Mouse (Mus musculus) layer of hippocampus, postnatal 14 days (tissue): ENCODE measurements around the gene Nr3c2. TPM values are rescaled to one million over a fixed set of nuclear protein-coding genes. Genes with fewer than 3 reads are reported as not detected.

Experiments
- DNase-seq, 2 experiments: peaks; one replicate each; pipeline ENCODE4 v3.0.0; 2021 to 2022; ENCODE audit warnings: low spot score in 2 of 2, mixed read lengths in 1 of 2
- total RNA-seq, 2 experiments: library from RNA; stranded (reverse); gene quantifications; 2 replicates each; pipeline ENCODE4 v1.2.3; 2021

The Nr3c2 gene
- total RNA-seq, 2 experiments from 2014 or later: 129 to 136 TPM

- no peak for DNase-seq
Measured at GRCm38 (mm10) chr8:77169320-77169719, 270.1 kb downstream of the Nr3c2 start.

DNA sequence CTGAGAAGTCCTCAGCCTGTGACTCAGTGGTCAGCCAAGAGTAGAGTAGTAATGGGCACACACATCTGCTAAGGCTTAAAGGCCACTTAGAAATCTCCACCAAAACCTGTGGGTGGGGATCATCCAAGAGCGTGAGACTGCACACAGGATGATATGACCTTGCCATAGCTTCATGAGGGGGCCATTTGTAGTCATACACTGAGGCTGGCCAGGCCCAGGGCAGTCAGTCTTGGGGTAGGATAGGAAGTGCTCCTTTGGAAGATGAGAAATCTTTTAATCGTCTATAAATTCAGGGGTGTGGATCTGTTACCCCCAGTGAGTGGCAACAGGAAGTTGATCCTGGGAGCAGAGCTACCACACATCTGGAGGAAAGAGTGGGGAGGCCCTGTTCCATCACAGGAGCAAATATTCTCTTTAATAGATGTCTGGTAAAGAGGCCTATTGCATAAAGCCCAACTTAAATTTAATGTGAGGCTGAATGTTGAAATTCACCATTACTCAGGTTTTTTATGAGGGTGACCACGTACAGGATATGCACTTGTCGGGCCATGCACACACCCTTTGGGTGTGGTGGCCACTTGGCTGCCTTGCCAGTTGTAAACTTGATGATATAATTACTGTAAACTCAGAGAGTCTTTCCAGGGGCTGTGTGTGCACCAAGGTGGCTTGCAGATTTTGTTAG, 270.7 kb downstream of the Nr3c2 start:
- DNase-seq: no peak

- DNase-seq: no peak
Measured at GRCm38 (mm10) chr8:77170439-77170759, 271.2 kb downstream of the Nr3c2 start.

GRCm38 (mm10) chr8:77173075-77173657, 273.9 kb downstream of the Nr3c2 start:
- DNase-seq: no peak

GRCm38 (mm10) chr8:77173736-77174135, 274.5 kb downstream of the Nr3c2 start:
- no peak for DNase-seq

- DNase-seq: no peak
Measured at GRCm38 (mm10) chr8:77175471-77175870, 276.2 kb downstream of the Nr3c2 start.

- no peak for DNase-seq
Measured at GRCm38 (mm10) chr8:77176343-77176742, 277.1 kb downstream of the Nr3c2 start.

GRCm38 (mm10) chr8:77185816-77186215, 286.6 kb downstream of the Nr3c2 start:
- no peak for DNase-seq

- DNase-seq: no peak
Measured at GRCm38 (mm10) chr8:77186914-77187536, 287.8 kb downstream of the Nr3c2 start.

- peak in 1 of 2 experiments; percentile 51 for DNase-seq
Measured at GRCm38 (mm10) chr8:77187748-77188147, 288.5 kb downstream of the Nr3c2 start.

GRCm38 (mm10) chr8:77188298-77188697, 289.1 kb downstream of the Nr3c2 start:
- no peak for DNase-seq

DNA sequence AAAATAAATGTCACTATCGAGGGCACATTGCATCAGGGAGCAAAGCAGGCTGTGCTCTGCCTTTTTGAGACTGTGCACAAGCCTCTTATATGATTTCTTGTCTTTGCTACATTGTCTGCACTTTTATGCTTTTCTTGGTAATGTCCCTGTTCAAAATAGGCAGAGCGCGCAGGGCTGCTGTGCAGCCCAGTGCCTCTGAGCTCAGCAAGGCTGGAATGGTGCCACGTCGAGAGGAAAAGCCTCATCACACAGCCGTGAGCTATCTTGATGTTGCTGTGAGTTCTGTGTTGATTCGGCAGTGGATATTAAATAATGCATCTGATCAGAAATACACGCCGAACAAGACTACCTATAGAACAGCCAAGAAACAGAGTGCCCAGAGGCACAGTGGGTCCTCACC, 290.1 kb downstream of the Nr3c2 start:
- DNase-seq: no peak

DNA sequence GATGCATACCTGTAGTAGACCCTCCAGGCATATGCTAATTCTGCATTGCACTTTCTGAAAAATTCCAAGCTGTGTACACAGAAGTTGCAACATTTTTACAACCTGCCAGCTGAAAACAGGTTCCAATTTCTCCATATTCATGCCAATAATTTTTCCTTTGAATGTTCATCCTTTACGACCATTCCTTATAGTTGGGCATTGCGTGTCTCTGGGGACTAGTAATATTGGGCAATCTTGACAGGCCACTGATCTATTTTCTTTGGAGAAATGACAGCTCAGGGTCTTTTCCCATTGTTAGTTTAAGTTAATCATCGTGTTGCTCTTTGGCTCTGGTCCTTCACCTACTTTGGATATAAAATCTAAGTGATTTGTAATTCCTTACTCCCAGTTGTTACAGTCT, 291.2 kb downstream of the Nr3c2 start:
- no peak for DNase-seq

- no peak for DNase-seq
Measured at GRCm38 (mm10) chr8:77209297-77209696, 310.1 kb downstream of the Nr3c2 start.

- DNase-seq: no peak
Measured at GRCm38 (mm10) chr8:77213893-77214464, 314.7 kb downstream of the Nr3c2 start.

DNA sequence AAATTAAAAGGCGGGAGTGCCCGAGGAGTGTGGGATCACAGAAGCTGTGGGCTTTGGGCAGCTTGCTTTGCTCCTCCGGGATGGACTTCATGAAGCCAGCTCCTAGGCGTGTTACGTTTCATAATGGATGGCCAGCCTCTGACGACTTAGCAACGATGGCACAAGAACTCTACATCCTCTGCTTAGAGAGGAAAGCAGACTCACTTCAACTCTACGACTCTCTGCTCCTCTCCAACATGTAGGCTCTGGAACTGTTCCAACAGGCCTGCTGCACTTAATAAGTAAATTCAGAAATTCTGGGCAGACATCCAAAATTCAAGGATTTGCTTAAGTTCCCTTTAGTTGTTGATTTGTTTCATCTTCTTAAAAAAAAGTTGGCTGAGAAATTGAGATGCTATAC, 315.4 kb downstream of the Nr3c2 start:
- DNase-seq: peak in 1 of 2 experiments; percentile 40

DNA sequence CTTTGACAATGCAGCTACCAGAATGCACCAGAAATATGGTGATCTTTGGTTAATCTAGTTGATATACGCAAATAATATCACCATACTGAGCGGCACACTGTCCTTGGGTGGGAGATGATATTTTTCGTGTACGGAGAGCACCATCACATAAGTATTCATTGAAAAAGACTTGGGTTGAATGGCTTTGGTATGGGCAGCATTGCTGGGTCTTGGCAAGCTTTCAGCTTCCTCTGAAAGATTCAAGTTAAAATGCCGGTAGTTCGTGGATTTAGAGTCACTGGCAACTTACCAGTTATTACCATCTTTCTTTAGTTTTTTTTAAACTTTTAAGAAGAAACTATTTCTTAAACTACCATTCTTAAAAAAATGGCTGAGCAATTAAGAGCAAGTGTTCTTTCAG, 315.9 kb downstream of the Nr3c2 start:
- DNase-seq: no peak

GRCm38 (mm10) chr8:77223123-77223522, 323.9 kb downstream of the Nr3c2 start:
- no peak for DNase-seq

DNA sequence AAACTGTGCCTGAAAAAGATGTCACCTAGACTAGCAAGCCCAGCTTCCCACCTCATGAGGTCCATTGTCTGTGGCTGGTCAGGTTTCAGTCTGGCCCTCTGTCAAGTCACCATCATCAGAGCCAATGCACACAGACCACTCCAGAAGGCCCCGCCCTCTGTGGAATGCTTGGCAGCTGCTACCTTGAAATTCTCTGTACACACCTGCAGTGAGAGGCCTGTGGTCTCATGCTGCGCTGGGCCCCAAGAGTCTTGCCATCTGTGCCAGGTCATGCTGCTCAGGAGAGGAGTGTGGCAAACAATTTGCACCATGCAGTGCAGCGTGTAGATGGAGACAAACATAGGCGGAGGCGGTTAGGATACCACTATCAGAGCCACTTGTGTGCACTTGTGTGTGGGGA, 328.5 kb downstream of the Nr3c2 start:
- no peak for DNase-seq

GRCm38 (mm10) chr8:77228688-77229087, 329.4 kb downstream of the Nr3c2 start:
- no peak for DNase-seq

- DNase-seq: no peak
Measured at GRCm38 (mm10) chr8:77231211-77231610, 332.0 kb downstream of the Nr3c2 start.

DNA sequence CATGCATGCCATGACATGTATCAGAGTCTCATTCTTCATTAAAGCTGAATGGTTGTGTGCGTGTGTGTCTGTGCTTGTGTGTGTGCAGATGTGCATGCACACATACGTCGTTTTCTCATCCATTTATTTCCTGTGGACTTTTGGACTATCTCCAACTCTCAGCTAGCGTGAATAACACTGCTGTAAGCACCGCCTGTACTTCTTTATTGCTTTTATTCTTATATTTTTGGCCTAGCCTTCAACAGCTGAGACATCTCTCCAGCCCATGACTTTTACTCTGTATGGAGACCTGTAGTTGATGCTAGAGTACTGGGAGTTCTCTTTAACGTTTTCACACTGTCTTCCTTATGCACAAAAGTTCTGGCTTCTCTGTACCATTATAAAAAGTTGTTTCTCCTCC, 332.6 kb downstream of the Nr3c2 start:
- DNase-seq: no peak
